Mouse (Mus musculus): ENCODE results near the gene Wscd2.

- no peak for TF ChIP-seq ETS1 (IDR thresholded peaks at IDR 0.05; ENCODE audit: low read depth, low read length)
- TF ChIP-seq CTCF (IDR thresholded peaks at IDR 0.05 in 2 of 3, conservative IDR thresholded peaks at IDR 0.05 in 1 of 3; ENCODE audit: control insufficient read depth in 1 of 3, insufficient read depth in 1 of 3, low read depth in 2 of 3, low read length in 3 of 3, poor library complexity in 1 of 3, severe bottlenecking in 1 of 3) = no peak
- TF ChIP-seq POLR2A (IDR thresholded peaks at IDR 0.05; ENCODE audit: control insufficient read depth in 1 of 2, insufficient read depth in 1 of 2, low read depth in 1 of 2, low read length in 2 of 2, poor library complexity in 1 of 2) = no peak
- TF ChIP-seq EP300 (IDR thresholded peaks at IDR 0.05; ENCODE audit: low read depth in 1 of 2, low read length in 2 of 2) = no peak
- TF ChIP-seq GATA1 (IDR thresholded peaks at IDR 0.05; ENCODE audit: low read depth, low read length) = no peak
- TF ChIP-seq MEF2A (IDR thresholded peaks at IDR 0.05; ENCODE audit: extremely low read depth, insufficient replicate concordance, low read depth, low read length, poor library complexity, severe bottlenecking) = no peak
- no peak for TF ChIP-seq KAT2A (conservative IDR thresholded peaks at IDR 0.05; ENCODE audit: low read depth, low read length)
- no peak for TF ChIP-seq ZNF384 (IDR thresholded peaks at IDR 0.05; ENCODE audit: low read depth, low read length)
These were observed 110.0 kb downstream of the Wscd2 start for GRCm38 (mm10) chr5:113600181-113600580.
